Mouse (Mus musculus) lung, postnatal 4 days (tissue): ENCODE data around the gene Htr5a.

Experiments used
- DNase-seq, 2 experiments: peaks; one replicate each; pipeline ENCODE4 v3.0.0; 2021

The Htr5a gene

DNA sequence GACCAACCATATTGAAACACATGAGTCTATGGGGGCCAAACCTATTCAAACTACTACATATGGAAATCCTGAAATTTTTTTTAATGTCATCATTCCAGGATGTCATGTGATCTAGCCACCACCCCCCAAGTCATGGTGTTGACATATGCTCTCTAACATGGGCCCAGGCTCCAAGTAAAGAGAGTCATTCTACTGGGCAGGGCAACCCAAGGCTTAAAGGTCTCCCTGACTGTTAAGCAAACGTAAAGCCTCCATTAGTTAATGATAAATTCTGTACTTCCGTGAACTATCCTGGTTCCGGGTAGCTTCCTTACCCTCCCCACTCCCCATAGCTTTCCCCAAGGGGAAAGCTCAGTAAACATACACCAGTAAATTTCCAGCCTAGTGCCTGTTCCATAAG lies 46.1 kb downstream of the Htr5a start:
- DNase-seq = no peak

DNA sequence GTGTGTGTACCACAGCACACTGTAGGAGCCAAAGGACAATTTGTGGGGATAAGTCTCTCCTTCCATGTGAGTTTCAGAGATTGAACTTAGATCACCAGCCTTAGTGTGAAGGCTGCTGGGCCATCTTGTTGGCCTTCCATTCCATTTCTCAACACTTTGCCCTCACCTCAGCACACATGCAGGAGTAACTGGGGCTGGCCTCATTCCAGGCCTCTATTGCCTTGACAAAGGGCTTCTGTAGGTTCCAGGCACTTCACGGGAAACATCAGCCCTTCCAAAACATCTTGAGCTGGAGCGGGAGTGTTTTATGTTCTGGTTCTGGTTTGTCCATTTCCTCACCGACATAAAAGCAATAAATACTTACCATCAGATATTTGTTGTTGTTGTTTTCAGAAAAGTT lies 54.0 kb downstream of the Htr5a start:
- no peak for DNase-seq

DNA sequence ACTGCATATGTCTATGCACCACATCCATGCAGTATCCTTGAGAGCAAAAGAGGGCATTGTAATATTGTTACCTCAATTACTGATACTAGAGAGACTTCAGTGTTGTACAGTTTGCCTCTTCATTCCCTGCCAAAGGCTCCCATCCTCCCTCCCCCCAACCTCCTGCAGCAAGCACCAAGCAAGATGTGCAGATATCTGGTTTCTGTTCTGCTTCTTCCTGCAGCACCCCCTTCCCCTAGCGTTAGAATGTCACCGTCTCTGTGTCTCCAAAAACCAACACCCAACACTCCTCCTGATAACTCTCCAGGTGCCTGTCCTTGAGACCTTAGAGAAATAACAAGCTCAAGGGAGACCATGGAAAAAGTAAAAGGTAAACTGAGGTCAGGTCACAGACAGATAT lies 57.8 kb downstream of the Htr5a start:
- no peak for DNase-seq

DNA sequence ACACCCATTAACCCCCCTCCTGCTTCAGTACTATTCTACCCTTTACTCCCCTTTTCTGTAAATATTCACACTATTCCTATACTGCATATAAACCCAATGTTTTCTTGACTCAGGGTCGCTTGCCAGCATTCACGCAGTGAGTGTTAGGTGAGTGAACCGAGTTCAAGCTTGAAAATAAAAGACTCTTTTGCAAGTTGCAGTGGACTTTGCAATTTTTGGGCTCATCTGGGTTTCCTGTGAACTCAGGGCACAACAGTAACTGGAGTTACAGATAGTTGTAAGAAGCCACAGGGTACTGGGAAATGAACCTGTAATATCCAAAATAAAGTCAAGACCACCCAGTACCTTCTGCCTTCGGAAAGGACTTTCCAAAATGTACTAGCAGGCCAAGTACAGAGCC lies 58.2 kb downstream of the Htr5a start:
- no peak for DNase-seq
